Mouse (Mus musculus): ENCODE results near the gene Gsap. TPM values are rescaled to one million over a fixed set of nuclear protein-coding genes. Genes with fewer than 3 reads are reported as not detected.
"Not testable (repeated sequence)": the region's sequence is repeated elsewhere in the genome, so short reads cannot be mapped to it uniquely, and the experiment has no call there.

Gene Gsap
- polyA plus RNA-seq (2014; fragmentation: Nextera tagmentation; extraction: Ambion mirVana): 1.6 and 1.7 TPM in 2 replicates

DNA sequence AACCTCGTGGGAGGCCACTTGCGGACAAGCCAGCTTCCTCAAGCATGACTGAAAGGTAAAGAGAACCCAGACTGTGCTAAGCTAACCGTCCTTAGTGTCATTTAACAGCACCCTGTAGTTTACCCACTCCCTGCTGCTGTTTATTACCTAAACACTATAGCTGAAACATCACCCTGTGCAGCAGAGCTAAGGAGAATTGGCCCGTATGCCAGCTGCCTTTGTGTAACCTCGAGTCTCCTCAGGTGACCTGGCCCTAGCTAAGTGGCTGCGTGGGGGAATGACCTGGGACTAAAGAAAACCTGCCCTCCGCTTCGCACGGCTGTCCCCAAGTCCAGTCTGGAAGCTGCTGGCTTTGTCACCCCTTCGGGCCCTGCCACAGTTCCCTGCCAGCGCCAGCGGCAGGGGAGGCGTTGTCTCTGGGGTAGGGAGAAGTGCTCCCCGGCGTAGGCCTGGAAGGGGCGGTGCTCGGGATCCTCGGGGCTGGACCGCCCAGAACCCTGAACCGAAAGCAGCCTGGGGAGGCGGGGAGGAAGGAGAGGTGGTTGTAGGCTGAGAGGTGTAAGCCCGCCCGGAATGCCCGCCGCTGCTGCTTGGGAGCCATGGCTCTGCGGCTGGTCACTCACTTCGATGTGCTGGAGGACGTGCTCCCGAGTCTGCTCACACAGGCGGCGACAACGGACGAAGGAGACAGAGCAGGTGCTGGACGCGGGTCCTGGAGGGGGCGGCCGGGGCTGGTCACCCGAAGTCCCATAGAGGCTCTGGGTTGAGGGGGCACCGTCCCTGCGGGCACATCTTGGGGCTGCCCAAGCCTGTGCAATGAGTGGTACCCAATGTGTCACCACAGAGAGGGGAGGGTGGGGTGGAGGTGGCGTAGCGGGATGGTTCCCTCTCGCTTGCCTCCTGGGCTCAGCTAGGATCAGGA, at the start of gene Gsap:
Gsap (plus strand) TSS at position 492 of the 922 bp plus-strand sequence.
- no peaks in the 10 kb centered on the region for H3K27me3 ChIP-seq (ENCODE audit: control insufficient read depth, insufficient read depth, low read length)
- DNase-seq (ENCODE audit: low spot score) (peak; percentile 66), ATAC-seq (ENCODE audit: insufficient read depth, low FRiP score, low TSS enrichment) (peak; percentile 86)
- 4% methylated on average over 43 of the region's 43 CpGs for WGBS
- H3K4me1 ChIP-seq (ENCODE audit: control insufficient read depth, insufficient read depth, low read length): no peaks in the 10 kb centered on the region
- H3K27ac ChIP-seq (ENCODE audit: low read depth, low read length): no peak within 1 kb of the TSS
- H3K9me3 ChIP-seq (ENCODE audit: control insufficient read depth, low read length): no peaks in the 10 kb centered on the region
- peak within 1 kb of the TSS; percentile 46 for H3K4me3 ChIP-seq (ENCODE audit: low read depth, low read length)
- H3K36me3 ChIP-seq (ENCODE audit: control insufficient read depth, insufficient read depth, low read length): no peaks in the 10 kb centered on the region
- H3K4me2 ChIP-seq (ENCODE audit: low read depth): peak within 1 kb of the TSS; percentile 81
- peak within 1 kb of the TSS; percentile 81 for H3K9ac ChIP-seq (ENCODE audit: low read length)

DNA sequence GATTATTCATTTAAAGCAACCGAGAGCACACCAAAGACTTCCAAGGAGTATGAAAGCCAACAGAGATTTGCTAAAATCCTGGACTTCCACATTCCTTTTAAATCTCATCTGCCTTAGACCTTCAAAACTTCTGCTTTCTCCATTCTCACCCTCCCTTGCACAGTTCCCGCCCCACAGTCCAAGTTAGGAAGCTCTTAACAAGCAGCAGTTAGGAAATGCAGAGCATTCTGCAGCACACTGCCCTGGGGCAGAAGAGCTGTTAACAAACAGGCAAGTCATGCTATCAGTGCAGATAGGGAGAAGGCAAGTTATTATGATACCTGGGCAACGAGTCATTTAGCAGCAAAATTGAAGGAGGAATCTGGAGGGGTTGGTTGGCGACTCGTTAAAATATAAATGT, 49.5 kb upstream of the Gsap start:
- no peak overlapping the region for H3K4me3 ChIP-seq (ENCODE audit: low read depth, low read length)
- H3K4me1 ChIP-seq (ENCODE audit: control insufficient read depth, insufficient read depth, low read length): no peaks in the 10 kb centered on the region
- no peak for ATAC-seq (ENCODE audit: insufficient read depth, low FRiP score, low TSS enrichment)
- no peak overlapping the region for H3K27ac ChIP-seq (ENCODE audit: low read depth, low read length)
- no peaks in the 10 kb centered on the region for H3K27me3 ChIP-seq (ENCODE audit: control insufficient read depth, insufficient read depth, low read length)
- no peaks in the 10 kb centered on the region for H3K9me3 ChIP-seq (ENCODE audit: control insufficient read depth, low read length)
- H3K36me3 ChIP-seq (ENCODE audit: control insufficient read depth, insufficient read depth, low read length): no peaks in the 10 kb centered on the region
- 84% methylated on average over 5 of the region's 5 CpGs for WGBS
- H3K4me2 ChIP-seq (ENCODE audit: low read depth): no peak overlapping the region
- no peak for DNase-seq (ENCODE audit: low spot score)
- no peak overlapping the region for H3K9ac ChIP-seq (ENCODE audit: low read length)

DNA sequence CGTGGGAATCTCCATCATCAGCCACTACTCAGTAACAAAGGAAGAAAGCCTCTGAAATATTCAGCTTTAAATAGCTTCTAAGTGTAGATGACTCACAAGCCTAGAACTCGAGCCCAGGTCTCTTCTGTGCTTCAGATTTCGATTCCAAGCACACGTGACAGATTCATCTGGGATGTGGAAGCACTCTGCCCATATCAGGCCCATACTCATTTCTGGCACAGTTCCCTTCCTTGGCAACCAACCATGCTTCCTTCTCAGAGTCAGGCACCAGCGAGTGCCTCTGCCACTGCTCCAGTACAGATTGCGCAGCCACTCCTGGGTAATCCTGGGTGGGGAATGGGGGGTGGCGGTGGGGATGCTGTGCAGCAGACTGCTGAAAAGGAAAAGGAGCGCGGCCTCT, 46.5 kb upstream of the Gsap start:
- DNase-seq (ENCODE audit: low spot score) (no peak), ATAC-seq (ENCODE audit: insufficient read depth, low FRiP score, low TSS enrichment) (no peak)
- H3K4me2 ChIP-seq (ENCODE audit: low read depth): no peak overlapping the region
- no peak overlapping the region for H3K27ac ChIP-seq (ENCODE audit: low read depth, low read length)
- H3K4me3 ChIP-seq (ENCODE audit: low read depth, low read length): no peak overlapping the region
- no peaks in the 10 kb centered on the region for H3K4me1 ChIP-seq (ENCODE audit: control insufficient read depth, insufficient read depth, low read length)
- H3K9ac ChIP-seq (ENCODE audit: low read length): no peak overlapping the region
- H3K36me3 ChIP-seq (ENCODE audit: control insufficient read depth, insufficient read depth, low read length): no peaks in the 10 kb centered on the region
- no peaks in the 10 kb centered on the region for H3K27me3 ChIP-seq (ENCODE audit: control insufficient read depth, insufficient read depth, low read length)
- no peaks in the 10 kb centered on the region for H3K9me3 ChIP-seq (ENCODE audit: control insufficient read depth, low read length)
- 82% methylated on average over 9 of the region's 9 CpGs for WGBS

DNA sequence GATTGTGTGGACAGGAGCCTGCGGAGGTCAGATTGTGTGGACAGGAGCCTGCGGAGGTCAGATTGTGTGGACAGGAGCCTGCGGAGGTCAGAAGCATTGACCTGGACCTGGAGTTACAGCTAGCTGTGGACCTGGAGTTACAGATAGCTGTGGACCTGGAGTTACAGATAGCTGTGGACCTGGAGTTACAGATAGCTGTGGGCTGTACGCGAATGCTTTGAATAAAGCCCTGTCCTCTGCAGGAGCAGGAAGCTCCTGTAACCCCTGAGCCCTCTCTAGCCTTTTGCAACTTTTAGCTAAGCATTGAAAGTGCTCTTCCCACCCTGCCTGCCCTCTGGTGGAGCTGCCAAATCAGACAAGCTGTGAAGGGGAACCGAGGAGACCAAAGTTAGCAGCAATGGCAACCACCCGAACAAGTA, 44.9 kb upstream of the Gsap start:
- not testable (repeated sequence) for H3K4me1 ChIP-seq (ENCODE audit: control insufficient read depth, insufficient read depth, low read length); H3K27ac ChIP-seq (ENCODE audit: low read depth, low read length); H3K36me3 ChIP-seq (ENCODE audit: control insufficient read depth, insufficient read depth, low read length); H3K27me3 ChIP-seq (ENCODE audit: control insufficient read depth, insufficient read depth, low read length); H3K9ac ChIP-seq (ENCODE audit: low read length); ATAC-seq (ENCODE audit: insufficient read depth, low FRiP score, low TSS enrichment); H3K4me2 ChIP-seq (ENCODE audit: low read depth); H3K9me3 ChIP-seq (ENCODE audit: control insufficient read depth, low read length); H3K4me3 ChIP-seq (ENCODE audit: low read depth, low read length)
- WGBS: 78% methylated on average over 7 of the region's 7 CpGs
- DNase-seq (ENCODE audit: low spot score): peak; percentile 19

DNA sequence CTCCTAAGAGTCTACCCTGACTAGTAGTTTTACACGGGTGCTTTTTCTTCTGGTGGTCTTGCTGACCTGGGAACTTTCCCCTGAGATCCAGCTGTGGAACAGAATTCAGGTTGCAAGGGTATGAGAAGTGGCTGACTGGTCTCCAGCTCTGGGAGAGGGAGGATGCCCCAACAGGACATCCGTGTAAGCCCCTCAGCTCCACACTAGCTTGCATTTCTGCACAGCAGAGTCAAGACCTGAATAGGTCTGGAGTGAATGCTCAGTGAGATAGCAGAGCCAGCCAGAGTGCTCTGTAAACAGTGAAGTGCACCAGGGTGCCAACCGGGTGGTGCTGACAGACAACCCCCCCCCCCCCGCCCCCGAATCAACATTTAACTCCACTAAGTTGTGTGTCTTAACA, 44.4 kb upstream of the Gsap start:
- Histone ChIP-seq H3K36me3 (ENCODE audit: control insufficient read depth, insufficient read depth, low read length) (no peaks in the 10 kb centered on the region), H3K27me3 (ENCODE audit: control insufficient read depth, insufficient read depth, low read length) (no peaks in the 10 kb centered on the region), H3K9me3 (ENCODE audit: control insufficient read depth, low read length) (no peaks in the 10 kb centered on the region), H3K9ac (ENCODE audit: low read length) (no peak overlapping the region), H3K27ac (ENCODE audit: low read depth, low read length) (no peak overlapping the region), H3K4me1 (ENCODE audit: control insufficient read depth, insufficient read depth, low read length) (no peaks in the 10 kb centered on the region), H3K4me2 (ENCODE audit: low read depth) (no peak overlapping the region), H3K4me3 (ENCODE audit: low read depth, low read length) (no peak overlapping the region)
- ATAC-seq (ENCODE audit: insufficient read depth, low FRiP score, low TSS enrichment) (no peak), DNase-seq (ENCODE audit: low spot score) (no peak)
- 54% methylated on average over 5 of the region's 5 CpGs for WGBS

DNA sequence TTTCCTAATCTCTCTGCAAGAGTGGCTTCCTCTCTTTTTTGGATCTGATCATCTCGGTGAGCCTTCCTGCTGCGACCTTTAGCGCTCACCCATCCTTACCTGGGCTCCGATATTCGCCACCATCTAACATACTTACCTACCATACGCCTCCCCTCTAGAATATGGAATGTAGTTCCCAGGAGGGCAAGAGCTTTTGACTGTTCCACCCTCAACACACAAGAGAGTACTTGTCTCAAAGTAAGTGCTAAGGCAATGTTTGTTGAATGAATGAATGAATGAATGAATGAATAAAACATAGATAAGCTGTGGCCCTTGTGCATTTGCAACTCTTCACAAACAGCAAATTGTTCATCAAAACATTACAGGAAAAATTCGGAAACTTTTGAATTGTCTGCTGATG, 43.0 kb upstream of the Gsap start:
- Histone ChIP-seq H3K9me3 (ENCODE audit: control insufficient read depth, low read length) (no peaks in the 10 kb centered on the region), H3K4me1 (ENCODE audit: control insufficient read depth, insufficient read depth, low read length) (no peaks in the 10 kb centered on the region), H3K27me3 (ENCODE audit: control insufficient read depth, insufficient read depth, low read length) (no peaks in the 10 kb centered on the region), H3K4me3 (ENCODE audit: low read depth, low read length) (no peak overlapping the region), H3K4me2 (ENCODE audit: low read depth) (no peak overlapping the region), H3K9ac (ENCODE audit: low read length) (no peak overlapping the region), H3K36me3 (ENCODE audit: control insufficient read depth, insufficient read depth, low read length) (no peaks in the 10 kb centered on the region), H3K27ac (ENCODE audit: low read depth, low read length) (no peak overlapping the region)
- no peak for DNase-seq (ENCODE audit: low spot score)
- no peak for ATAC-seq (ENCODE audit: insufficient read depth, low FRiP score, low TSS enrichment)
- 88% methylated on average over 7 of the region's 7 CpGs for WGBS

DNA sequence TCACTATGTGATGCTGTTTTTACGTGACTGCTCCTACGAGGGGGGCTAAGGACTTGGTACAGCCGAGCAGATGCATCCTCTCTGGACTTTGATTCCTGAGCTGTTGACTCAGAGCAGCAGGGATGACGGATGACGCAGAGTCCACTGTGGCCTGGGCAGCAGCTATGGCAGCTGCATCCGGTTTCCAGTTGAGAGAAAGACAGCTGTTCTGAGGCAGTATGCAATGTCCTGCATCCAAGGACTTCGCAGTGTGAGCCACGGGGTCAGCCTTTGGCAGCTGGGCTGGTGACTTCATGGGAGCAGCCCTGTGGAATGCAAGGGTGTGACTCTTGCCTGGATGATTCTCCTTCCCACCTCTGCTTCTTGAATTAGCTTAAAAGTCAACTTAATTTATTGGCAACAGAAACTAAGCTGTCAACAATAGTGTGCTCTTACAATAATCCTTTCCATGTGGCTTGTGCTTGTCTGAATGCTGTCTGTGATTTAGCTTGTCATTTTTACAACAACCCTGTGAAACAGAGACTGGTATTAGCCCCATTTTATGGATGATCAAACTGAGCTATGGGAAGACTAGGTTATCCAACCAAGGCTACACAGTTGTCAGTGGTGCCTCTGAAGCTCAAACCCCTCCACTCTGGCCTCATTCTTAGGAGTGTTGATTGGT, 41.4 kb upstream of the Gsap start:
- WGBS: 50% methylated on average over 8 of the region's 8 CpGs
- Histone ChIP-seq H3K27me3 (ENCODE audit: control insufficient read depth, insufficient read depth, low read length) (no peaks in the 10 kb centered on the region), H3K4me3 (ENCODE audit: low read depth, low read length) (no peak overlapping the region), H3K4me2 (ENCODE audit: low read depth) (no peak overlapping the region), H3K36me3 (ENCODE audit: control insufficient read depth, insufficient read depth, low read length) (no peaks in the 10 kb centered on the region), H3K27ac (ENCODE audit: low read depth, low read length) (no peak overlapping the region), H3K9me3 (ENCODE audit: control insufficient read depth, low read length) (no peaks in the 10 kb centered on the region), H3K9ac (ENCODE audit: low read length) (no peak overlapping the region), H3K4me1 (ENCODE audit: control insufficient read depth, insufficient read depth, low read length) (no peaks in the 10 kb centered on the region)
- no peak; the same call in 1 of the 2 replicates for ATAC-seq (ENCODE audit: insufficient read depth, low FRiP score, low TSS enrichment)
- DNase-seq (ENCODE audit: low spot score): peak; percentile 42

DNA sequence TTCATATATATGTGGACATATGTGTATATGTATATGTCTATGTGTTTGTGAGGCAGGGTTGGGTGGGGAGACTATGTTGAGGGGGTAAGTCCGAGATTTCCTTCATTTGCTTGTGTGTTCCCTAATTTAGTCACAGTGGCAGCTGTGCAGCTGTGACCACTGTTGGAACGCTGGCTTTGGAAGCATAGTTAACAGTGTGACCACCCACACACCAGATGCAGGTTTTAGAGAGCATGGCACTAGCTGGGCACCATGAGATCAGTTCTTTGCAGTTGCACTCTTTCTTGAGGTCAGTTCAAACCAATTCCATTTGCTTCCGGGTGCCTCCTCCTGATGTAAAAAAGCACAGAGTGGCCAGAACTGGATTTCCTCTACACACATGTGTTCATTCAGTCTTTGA, 37.7 kb upstream of the Gsap start:
- Histone ChIP-seq H3K9me3 (ENCODE audit: control insufficient read depth, low read length) (no peaks in the 10 kb centered on the region), H3K27me3 (ENCODE audit: control insufficient read depth, insufficient read depth, low read length) (no peaks in the 10 kb centered on the region), H3K27ac (ENCODE audit: low read depth, low read length) (no peak overlapping the region), H3K36me3 (ENCODE audit: control insufficient read depth, insufficient read depth, low read length) (no peaks in the 10 kb centered on the region), H3K9ac (ENCODE audit: low read length) (no peak overlapping the region), H3K4me1 (ENCODE audit: control insufficient read depth, insufficient read depth, low read length) (no peaks in the 10 kb centered on the region), H3K4me3 (ENCODE audit: low read depth, low read length) (no peak overlapping the region), H3K4me2 (ENCODE audit: low read depth) (no peak overlapping the region)
- DNase-seq (ENCODE audit: low spot score): no peak
- WGBS: 81% methylated on average over 3 of the region's 3 CpGs
- ATAC-seq (ENCODE audit: insufficient read depth, low FRiP score, low TSS enrichment): no peak

DNA sequence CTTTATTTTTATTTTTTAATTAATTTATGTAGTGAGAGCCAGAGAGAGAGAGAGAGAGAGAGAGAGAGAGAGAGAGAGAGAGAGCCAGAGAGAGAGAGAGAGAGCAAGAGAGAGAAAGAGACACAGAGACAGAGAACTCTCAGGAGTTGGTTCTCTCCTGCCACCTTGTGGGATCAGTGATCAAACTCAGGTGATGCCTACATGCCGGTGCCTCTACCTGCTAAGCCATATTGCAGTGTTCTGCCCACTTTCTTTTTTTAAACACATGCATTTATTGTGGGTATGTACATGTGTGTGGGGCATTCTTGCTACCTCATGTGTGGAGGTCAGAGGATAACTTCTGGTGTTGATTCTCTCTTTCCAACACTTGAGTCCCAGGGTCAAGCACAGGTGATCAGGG, 32.4 kb upstream of the Gsap start:
- H3K36me3 ChIP-seq (ENCODE audit: control insufficient read depth, insufficient read depth, low read length): no peaks in the 10 kb centered on the region
- no peaks in the 10 kb centered on the region for H3K27me3 ChIP-seq (ENCODE audit: control insufficient read depth, insufficient read depth, low read length)
- H3K9me3 ChIP-seq (ENCODE audit: control insufficient read depth, low read length): no peaks in the 10 kb centered on the region
- no peak for DNase-seq (ENCODE audit: low spot score)
- H3K4me2 ChIP-seq (ENCODE audit: low read depth): no peak overlapping the region
- ATAC-seq (ENCODE audit: insufficient read depth, low FRiP score, low TSS enrichment): no peak
- H3K27ac ChIP-seq (ENCODE audit: low read depth, low read length): no peak overlapping the region
- WGBS: 74% methylated on average over 1 of the region's 1 CpGs
- H3K9ac ChIP-seq (ENCODE audit: low read length): no peak overlapping the region
- no peaks in the 10 kb centered on the region for H3K4me1 ChIP-seq (ENCODE audit: control insufficient read depth, insufficient read depth, low read length)
- no peak overlapping the region for H3K4me3 ChIP-seq (ENCODE audit: low read depth, low read length)

Data from neural tube, embryonic 11.5 days (tissue).